Mouse (Mus musculus) WW6 (cell line): ENCODE data around the gene Pfdn5.
"Not testable (repeated sequence)": the region's sequence is repeated elsewhere in the genome, so short reads cannot be mapped to it uniquely, and the experiment has no call there.

Experiments
- DNase-seq: peaks from one replicate; pipeline ENCODE4 v3.0.0-alpha.2; 2013; ENCODE audit warnings: low read depth, low spot score

Pfdn5 gene

GRCm38 (mm10) chr15:102335254-102335653 is 9.3 kb downstream of the Pfdn5 start:
- DNase-seq = no peak

- DNase-seq = not testable (repeated sequence)
Observed at GRCm38 (mm10) chr15:102335925-102336324, 10.0 kb downstream of the Pfdn5 start.

- no peak for DNase-seq
Observed at GRCm38 (mm10) chr15:102336946-102337345, 11.0 kb downstream of the Pfdn5 start.

DNA sequence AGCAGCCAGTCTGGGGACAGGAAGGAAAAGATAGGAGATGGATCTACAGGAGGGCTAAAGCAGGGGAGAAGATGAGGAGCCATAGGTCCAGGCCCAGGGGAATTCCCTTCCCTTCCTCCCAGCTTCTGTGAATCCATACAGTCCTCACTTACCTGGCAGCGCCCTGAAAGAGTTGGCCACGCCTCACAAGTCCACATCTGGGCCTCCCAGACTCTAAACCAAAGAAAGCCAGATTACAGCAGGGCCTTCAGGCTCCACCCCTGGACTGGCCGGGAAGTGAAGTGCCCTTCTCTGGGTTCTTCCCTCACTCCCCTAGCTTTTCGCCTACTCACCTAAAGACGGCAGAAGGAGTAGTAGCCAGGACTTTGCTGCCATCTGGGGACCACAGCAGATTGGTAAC is 13.7 kb downstream of the Pfdn5 start:
- no peak for DNase-seq

GRCm38 (mm10) chr15:102341580-102341979 is 15.7 kb downstream of the Pfdn5 start:
- no peak for DNase-seq

- DNase-seq = no peak
Observed at GRCm38 (mm10) chr15:102344490-102344889, 18.6 kb downstream of the Pfdn5 start.

DNA sequence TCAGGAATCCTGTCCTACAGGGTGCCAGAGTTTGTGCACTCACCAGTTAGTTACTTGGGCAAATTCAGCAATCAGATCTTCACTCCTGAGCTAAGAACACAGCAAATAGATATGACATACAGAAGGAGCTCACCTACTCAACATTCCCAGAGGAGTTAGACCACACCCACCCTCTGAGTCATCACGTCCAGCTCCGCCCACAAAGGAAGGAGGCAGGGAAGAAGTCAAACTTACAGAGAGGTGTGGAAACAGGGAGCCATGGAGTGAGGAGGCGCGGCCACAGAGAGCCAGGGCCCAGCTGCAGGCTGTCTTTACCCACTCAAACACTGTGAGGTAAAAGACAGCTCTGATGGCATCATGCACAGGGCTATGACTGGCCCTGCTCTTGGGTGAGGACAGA is 20.5 kb downstream of the Pfdn5 start:
- DNase-seq = no peak

DNA sequence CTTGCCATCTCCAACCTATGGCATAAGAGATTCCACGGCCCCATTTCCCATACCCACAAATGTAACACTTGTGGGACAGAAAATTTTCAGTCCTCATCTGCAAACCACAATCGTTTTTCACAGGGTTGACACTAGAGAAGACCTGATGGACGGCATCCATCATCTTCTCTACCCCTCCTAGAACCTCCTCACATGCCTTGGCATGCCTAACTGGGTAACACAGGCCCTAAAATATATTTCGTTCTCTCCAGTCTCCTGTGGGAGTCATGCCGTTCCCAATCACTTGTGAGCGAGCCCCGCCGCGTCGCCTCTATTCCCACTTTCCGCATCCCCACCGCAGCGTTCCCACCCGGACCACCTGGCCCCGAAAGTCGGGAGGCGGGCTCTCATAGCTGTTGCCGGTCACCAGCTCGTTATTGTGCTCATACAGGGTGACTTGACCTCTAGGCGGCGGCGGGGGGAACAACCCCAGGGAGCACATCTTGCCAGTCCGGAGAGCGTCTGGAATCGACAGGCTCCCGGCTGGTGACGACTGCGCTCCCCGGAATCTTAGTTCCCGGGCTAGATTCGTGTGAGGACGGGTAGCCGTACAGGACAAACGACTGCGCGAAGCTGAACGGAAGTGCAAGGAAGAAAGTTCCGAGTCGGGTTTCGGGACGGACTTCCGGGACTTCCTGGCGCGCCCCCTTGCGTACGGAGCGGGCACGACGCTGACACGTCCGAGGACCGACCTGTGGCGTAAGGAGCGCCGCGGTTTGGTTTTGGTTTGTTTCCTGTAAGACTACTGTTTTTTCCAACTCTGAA is 24.4 kb downstream of the Pfdn5 start, which contains the start of gene Aaas:
Gene Aaas, minus strand, starts transcription at position 634 of the 804 bp plus-strand sequence.
- peak; percentile 95 for DNase-seq

DNA sequence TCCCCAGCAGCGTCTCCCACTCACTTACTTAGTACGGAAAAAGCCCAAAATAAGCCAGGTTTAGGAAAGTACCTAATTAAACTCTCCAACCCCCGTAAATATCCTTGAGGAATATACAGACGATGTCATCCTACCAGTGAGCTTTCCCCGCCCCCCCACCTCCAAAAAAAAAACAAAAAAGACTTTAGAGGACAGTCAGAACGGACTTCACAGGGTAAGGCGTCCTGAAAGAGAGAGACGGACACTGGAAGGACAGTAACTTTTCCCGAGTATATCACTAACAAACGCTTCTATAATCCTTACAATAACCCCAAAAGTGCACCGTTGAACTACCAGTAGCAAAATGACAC is 25.0 kb downstream of the Pfdn5 start:
- DNase-seq = no peak

DNA sequence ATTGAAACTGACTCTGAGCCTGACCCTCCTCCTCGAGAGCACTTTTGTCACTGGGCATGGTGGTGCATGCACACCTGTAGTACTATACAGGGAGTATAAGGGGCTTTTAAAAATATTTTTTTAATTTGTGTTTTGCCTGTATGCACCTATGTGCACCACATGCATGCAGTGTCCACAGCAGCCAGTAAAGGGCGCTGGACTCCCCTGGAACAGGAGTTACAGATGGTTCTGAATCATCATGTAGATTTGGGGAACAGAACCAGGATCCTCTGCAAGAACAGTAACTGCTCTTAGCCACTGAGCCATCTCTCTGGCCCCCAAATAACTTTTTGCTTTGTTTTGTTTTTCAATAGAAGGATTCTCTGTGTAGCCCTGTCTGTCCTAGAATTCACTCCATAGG is 26.3 kb downstream of the Pfdn5 start:
- no peak for DNase-seq

GRCm38 (mm10) chr15:102353986-102354385 is 28.1 kb downstream of the Pfdn5 start:
- DNase-seq = no peak

DNA sequence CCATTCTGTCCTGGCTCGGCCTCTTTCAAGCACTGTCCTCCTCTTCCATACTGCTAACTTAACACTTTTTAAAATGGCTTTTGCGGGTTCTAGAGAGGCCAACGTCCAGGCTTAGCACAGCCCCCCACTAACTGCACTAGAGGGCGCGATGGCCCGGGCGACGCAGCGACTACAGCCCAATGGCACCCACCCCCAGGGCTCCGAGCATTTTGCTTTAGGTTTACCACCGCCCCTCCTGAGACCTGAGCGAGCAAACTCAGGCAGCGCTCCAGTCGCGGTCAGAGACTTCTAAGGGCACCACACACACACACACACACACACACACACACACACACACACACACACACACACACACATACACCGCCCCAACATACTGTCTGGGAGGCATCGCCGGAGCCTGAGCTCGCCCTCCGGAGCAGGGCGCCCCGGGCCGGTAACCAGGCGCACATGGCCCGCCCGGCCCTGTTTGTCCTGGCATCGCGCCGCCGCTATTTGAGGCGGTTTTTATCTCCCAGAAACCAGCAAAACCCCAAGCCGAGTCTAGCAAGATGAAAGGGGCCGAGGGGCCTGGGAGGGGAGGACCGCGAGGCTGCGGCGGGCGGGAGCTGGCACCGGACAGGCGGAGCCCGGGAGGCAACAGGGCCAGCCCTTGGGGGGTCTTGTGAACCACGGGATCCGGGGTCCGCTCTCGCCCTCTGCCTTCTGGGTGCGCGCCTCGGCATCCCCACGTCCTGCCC is 29.4 kb downstream of the Pfdn5 start:
- DNase-seq = no peak

DNA sequence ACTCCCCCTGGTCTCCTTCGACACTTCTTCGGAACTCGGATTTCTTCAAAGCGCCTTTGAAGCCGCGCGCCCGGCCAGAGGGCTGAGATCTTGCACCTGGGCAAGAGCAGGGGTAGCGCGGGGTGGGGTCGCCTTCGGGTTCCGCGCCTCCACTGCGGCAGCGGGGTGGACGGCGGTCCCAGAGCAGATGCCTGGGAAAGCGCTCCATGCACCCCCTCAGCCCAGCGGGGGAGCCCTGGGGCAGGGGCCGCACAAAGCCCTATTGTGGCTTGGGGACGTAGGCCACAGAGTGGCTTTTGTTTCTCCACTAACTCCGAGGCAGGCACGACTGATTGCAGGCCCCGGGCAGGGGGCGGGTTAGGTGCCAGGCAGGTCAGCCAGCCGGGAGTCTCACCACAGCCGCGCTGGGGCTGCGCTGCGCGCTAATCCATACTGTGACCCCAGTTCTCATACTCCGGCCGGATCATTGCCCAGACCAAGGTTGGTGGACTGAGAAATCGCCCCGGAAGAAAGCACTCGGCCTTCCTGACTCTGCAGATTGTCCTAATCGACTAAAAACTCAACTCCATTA is 30.0 kb downstream of the Pfdn5 start:
- DNase-seq = no peak

DNA sequence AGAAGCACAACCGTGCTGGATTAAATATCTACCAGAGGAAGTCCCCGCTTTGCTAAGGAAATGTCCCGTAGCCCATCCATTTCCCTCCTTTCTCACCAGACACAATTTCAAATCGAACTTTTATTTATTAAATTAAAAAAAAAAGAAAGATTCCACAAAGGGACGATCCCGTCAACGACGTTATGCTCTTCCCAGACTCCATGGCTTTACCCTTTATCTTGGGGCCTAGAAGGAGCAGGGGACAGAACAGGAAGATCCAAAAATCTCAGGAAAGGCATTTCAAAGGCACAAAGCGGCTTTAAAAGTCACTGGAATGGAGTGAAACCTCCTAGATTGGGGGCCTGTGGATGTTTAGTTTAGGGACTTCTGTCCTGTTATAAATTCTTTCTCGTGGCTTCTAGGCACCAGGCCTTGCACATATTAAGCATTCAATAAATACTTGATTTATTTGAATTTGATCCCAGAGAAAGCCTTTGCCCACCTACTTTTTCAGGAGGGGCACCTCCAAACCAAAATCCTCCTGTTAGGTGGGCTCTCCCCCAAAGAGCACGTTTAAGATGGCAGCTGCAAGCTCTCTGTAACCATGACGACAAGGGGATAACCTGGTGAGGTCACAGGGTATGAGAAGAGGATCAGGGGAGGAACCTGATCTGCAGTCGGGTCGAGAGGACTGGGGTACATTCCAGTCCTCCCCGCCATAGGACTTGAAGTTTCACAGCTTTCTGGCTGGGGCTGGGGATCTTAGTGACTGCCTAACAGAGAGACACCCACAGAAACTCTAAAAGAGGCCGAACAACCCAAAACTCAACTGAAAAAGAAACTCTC is 30.8 kb downstream of the Pfdn5 start:
- DNase-seq = no peak

DNA sequence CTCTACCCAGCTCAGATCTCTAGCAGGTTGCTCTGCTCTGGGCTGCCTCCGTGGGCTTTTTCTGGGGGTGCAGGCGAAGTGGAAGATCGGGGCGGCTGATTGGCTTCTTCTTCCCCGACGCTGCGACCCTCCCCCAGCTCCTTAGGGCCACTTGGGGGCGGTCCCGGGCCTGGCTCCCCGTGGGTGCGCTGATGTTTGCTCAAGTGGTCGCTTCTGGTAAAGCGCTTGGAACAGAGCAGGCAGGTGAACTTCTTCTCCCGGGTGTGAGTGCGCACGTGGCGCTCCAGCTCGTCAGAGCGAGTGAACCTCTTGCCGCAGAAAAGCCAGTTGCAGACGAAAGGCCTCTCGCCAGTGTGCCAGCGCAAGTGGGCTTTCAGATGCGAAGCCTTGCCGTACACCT is 32.2 kb downstream of the Pfdn5 start:
- no peak for DNase-seq

GRCm38 (mm10) chr15:102358834-102359233 is 32.9 kb downstream of the Pfdn5 start:
- no peak for DNase-seq

- DNase-seq = no peak
Observed at GRCm38 (mm10) chr15:102362648-102363047, 36.7 kb downstream of the Pfdn5 start.

GRCm38 (mm10) chr15:102364678-102365077 is 38.8 kb downstream of the Pfdn5 start:
- no peak for DNase-seq

GRCm38 (mm10) chr15:102366238-102366637 is 40.3 kb downstream of the Pfdn5 start:
- no peak for DNase-seq

GRCm38 (mm10) chr15:102366733-102367344 is 40.9 kb downstream of the Pfdn5 start, which contains the start of gene Sp7:
Gene Sp7, minus strand, starts transcription at chr15:102367182.
- DNase-seq = no peak

DNA sequence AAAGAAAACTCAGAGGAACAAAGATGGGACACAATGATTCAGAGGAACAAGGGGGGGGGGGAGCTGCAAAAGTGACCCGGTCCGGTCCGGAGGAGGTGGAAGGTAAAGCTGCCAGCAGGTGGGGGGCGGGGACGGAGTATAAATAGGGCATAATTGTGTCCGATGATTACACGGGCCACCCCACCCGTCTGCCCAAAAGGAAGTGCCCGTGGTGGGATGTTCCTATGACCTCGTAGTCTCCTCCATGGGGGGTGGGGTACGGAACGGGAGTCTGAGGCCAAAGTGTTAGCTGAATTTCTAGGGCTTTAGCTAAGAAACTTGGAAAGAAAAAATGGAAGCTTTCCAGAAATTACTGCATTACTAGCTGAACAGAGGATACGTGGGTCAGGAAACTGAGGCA is 44.1 kb downstream of the Pfdn5 start:
- DNase-seq = no peak
